Mouse (Mus musculus) brain, embryonic 14.5 days (tissue): ENCODE measurements around the gene Tpm1.

ENCODE experiments used
- CTCF ChIP-seq: fragments of 200-500 bp; IDR thresholded peaks from 2 replicates; pipeline ENCODE4 v1.5.1; 2012; ENCODE audit warnings: inconsistent platforms, mild to moderate bottlenecking, moderate library complexity, borderline replicate concordance; ENCODE audit not compliant: insufficient read depth, insufficient read length; ENCODE audit errors: extremely low read depth
- POLR2A ChIP-seq: fragments of 200-500 bp; IDR thresholded peaks from 2 replicates; pipeline ENCODE4 v1.6.1; 2012; ENCODE audit warnings: mild to moderate bottlenecking, inconsistent platforms, borderline replicate concordance; ENCODE audit not compliant: poor library complexity, insufficient read depth, insufficient read length, severe bottlenecking; ENCODE audit errors: extremely low read depth

- TF ChIP-seq CTCF (no peak), POLR2A (no peak)
Measured at GRCm38 (mm10) chr9:67033016-67033415, 16.2 kb downstream of the Tpm1 start.
